8 mouse cellular contexts compared by ENCODE assay signal in genomic region chr7:127027885-127028284, GRCm38 (mm10). TPM values are rescaled to one million over a fixed set of nuclear protein-coding genes. Genes with fewer than 3 reads are reported as not detected.
A peak's percentile ranks its signal among the peaks of the same experiment; 100 is the strongest.
DNase-seq lines count a peak whose midpoint lies in the region; ATAC-seq lines count a peak whose summit lies in the region.

No protein-coding gene starts in this region.

- no peaks in the 10 kb centered on the region for H3K27me3 ChIP-seq in kidney, embryonic 16.5 days (ENCODE audit: insufficient read depth, low read length)
- no peaks in the 10 kb centered on the region for H3K27me3 ChIP-seq in hindbrain, embryonic 14.5 days (ENCODE audit: control insufficient read depth, insufficient read depth, low read length)
- no peaks in the 10 kb centered on the region for H3K27me3 ChIP-seq in midbrain, embryonic 16.5 days (ENCODE audit: control insufficient read depth, insufficient read depth, low read depth, low read length)

- H3K4me1 ChIP-seq in kidney, embryonic 16.5 days (ENCODE audit: insufficient read depth, low read length): peaks cover 30% of the 10 kb centered on the region
- H3K4me1 ChIP-seq in brown adipose tissue, adult 24 weeks (ENCODE audit: control insufficient read depth, insufficient read depth, insufficient read length, low read length): peaks cover 5% of the 10 kb centered on the region
- H3K4me1 ChIP-seq in hindbrain, embryonic 14.5 days (replicated peaks; ENCODE audit: control insufficient read depth, insufficient read depth, low read length): peaks cover 28% of the 10 kb centered on the region
- peaks cover 30% of the 10 kb centered on the region for H3K4me1 ChIP-seq in midbrain, embryonic 16.5 days (ENCODE audit: control insufficient read depth, insufficient read depth, low read length)

- H3K9ac ChIP-seq in kidney, embryonic 16.5 days (replicated peaks; ENCODE audit: low read length): peak overlapping the region; percentile 97
- peak overlapping the region; percentile 63 for H3K9ac ChIP-seq in hindbrain, embryonic 14.5 days
- peak overlapping the region; percentile 75 for H3K9ac ChIP-seq in midbrain, embryonic 16.5 days (ENCODE audit: low read depth, low read length)

- DNase-seq in kidney, adult 8-10 months: no peak
- no peak for DNase-seq in hindbrain, embryonic 14.5 days (ENCODE audit: low spot score)
- DNase-seq in ovary, postnatal 10 days (ENCODE audit: low spot score): no peak
- DNase-seq in spleen, postnatal 14 days (ENCODE audit: low spot score in 2 of 2): no peak
- no peak for DNase-seq in layer of hippocampus, postnatal 25 days (ENCODE audit: extremely low spot score in 1 of 2, low spot score in 1 of 2)

- ATAC-seq in kidney, embryonic 16.5 days (ENCODE audit: low FRiP score, low TSS enrichment): no peak; the same call in 1 of the 2 replicates
- peak; percentile 3; the same call in 1 of the 2 replicates for ATAC-seq in hindbrain, embryonic 14.5 days (ENCODE audit: low FRiP score)
- ATAC-seq in midbrain, embryonic 16.5 days: peak; percentile 18

- H3K9me3 ChIP-seq in kidney, embryonic 16.5 days (ENCODE audit: low read length): no peaks in the 10 kb centered on the region
- no peaks in the 10 kb centered on the region for H3K9me3 ChIP-seq in hindbrain, embryonic 14.5 days (ENCODE audit: control insufficient read depth, low read length)
- H3K9me3 ChIP-seq in midbrain, embryonic 16.5 days (replicated peaks; ENCODE audit: control insufficient read depth, low read length, poor library complexity, severe bottlenecking): no peaks in the 10 kb centered on the region

- H3K36me3 ChIP-seq in kidney, embryonic 16.5 days (ENCODE audit: insufficient read depth, low read length): peaks cover 58% of the 10 kb centered on the region
- H3K36me3 ChIP-seq in hindbrain, embryonic 14.5 days (replicated peaks; ENCODE audit: control insufficient read depth, insufficient read depth): peaks cover 29% of the 10 kb centered on the region
- H3K36me3 ChIP-seq in midbrain, embryonic 16.5 days (ENCODE audit: control insufficient read depth, insufficient read depth, low read length): peaks cover 7% of the 10 kb centered on the region

- H3K4me3 ChIP-seq in kidney, embryonic 16.5 days (ENCODE audit: low read length): peak overlapping the region; percentile 95
- H3K4me3 ChIP-seq in brown adipose tissue, adult 24 weeks (ENCODE audit: insufficient read depth, low read depth, low read length): peak overlapping the region; percentile 74
- H3K4me3 ChIP-seq in hindbrain, embryonic 14.5 days (replicated peaks; ENCODE audit: low read length): peak overlapping the region; percentile 92
- peak overlapping the region; percentile 91 for H3K4me3 ChIP-seq in midbrain, embryonic 16.5 days (ENCODE audit: low read depth, low read length)

- peak overlapping the region; percentile 99 for H3K27ac ChIP-seq in kidney, embryonic 16.5 days (ENCODE audit: low read length)
- peak overlapping the region; percentile 76 for H3K27ac ChIP-seq in brown adipose tissue, adult 24 weeks (replicated peaks; ENCODE audit: low read depth, low read length)
- peak overlapping the region; percentile 100 for H3K27ac ChIP-seq in hindbrain, embryonic 14.5 days
- peak overlapping the region; percentile 100 for H3K27ac ChIP-seq in midbrain, embryonic 16.5 days (ENCODE audit: low read length)

- 58% methylated on average over 8 of the region's 8 CpGs for WGBS in kidney, embryonic 16.5 days
- WGBS in hindbrain, embryonic 14.5 days: 58% methylated on average over 8 of the region's 8 CpGs
- WGBS in midbrain, embryonic 16.5 days: 55% methylated on average over 8 of the region's 8 CpGs

- peak overlapping the region; percentile 87 for H3K4me2 ChIP-seq in kidney, embryonic 16.5 days (replicated peaks; ENCODE audit: low read depth, low read length)
- peak overlapping the region; percentile 90 for H3K4me2 ChIP-seq in hindbrain, embryonic 14.5 days (replicated peaks)
- peak overlapping the region; percentile 91 for H3K4me2 ChIP-seq in midbrain, embryonic 16.5 days (ENCODE audit: low read length)

RNA-seq across cellular contexts. Expression of gene Maz, which starts 1.0 kb away (rescaled TPM):
- polyA plus RNA-seq in kidney, embryonic 16.5 days (2015; fragmentation: Nextera tagmentation; extraction: Ambion mirVana): 47.9 and 48.1 TPM in 2 replicates
- polyA plus RNA-seq in brown adipose tissue, adult 24 weeks (2012; ENCODE audit: insufficient read depth, insufficient read length, missing spikeins): 23.3 and 33.6 TPM in 2 replicates
- 68.6 and 73.1 TPM in 2 replicates for polyA plus RNA-seq in hindbrain, embryonic 14.5 days (2014; fragmentation: Nextera tagmentation; extraction: Ambion mirVana)
- 46.7 and 51.5 TPM in 2 replicates for polyA plus RNA-seq in midbrain, embryonic 16.5 days (2015; fragmentation: Nextera tagmentation; extraction: Ambion mirVana)
- 100 to 1,000 TPM; 272 to 282 TPM for total RNA-seq in layer of hippocampus, postnatal 25 days (2021)

RNA-seq across cellular contexts. Expression of gene Prrt2, which starts 6.9 kb away (rescaled TPM):
- 5.4 and 6.0 TPM in 2 replicates for polyA plus RNA-seq in kidney, embryonic 16.5 days (2015; fragmentation: Nextera tagmentation; extraction: Ambion mirVana)
- polyA plus RNA-seq in brown adipose tissue, adult 24 weeks (2012; ENCODE audit: insufficient read depth, insufficient read length, missing spikeins): 0.55 and 0.58 TPM in 2 replicates
- 46.7 and 57.0 TPM in 2 replicates for polyA plus RNA-seq in hindbrain, embryonic 14.5 days (2014; fragmentation: Nextera tagmentation; extraction: Ambion mirVana)
- 40.9 and 63.3 TPM in 2 replicates for polyA plus RNA-seq in midbrain, embryonic 16.5 days (2015; fragmentation: Nextera tagmentation; extraction: Ambion mirVana)
- 100 to 1,000 TPM; 226 to 235 TPM for total RNA-seq in layer of hippocampus, postnatal 25 days (2021)

RNA-seq across cellular contexts. Expression of gene Gm42742, which starts 7.0 kb away (rescaled TPM):
- polyA plus RNA-seq in kidney, embryonic 16.5 days (2015; fragmentation: Nextera tagmentation; extraction: Ambion mirVana): 34.7 and 51.6 TPM in 2 replicates
- 12.4 TPM in 1 of 2 replicates, not detected in the other for polyA plus RNA-seq in brown adipose tissue, adult 24 weeks (2012; ENCODE audit: insufficient read depth, insufficient read length, missing spikeins)
- polyA plus RNA-seq in hindbrain, embryonic 14.5 days (2014; fragmentation: Nextera tagmentation; extraction: Ambion mirVana): 51.9 and 52.3 TPM in 2 replicates
- polyA plus RNA-seq in midbrain, embryonic 16.5 days (2015; fragmentation: Nextera tagmentation; extraction: Ambion mirVana): 30.9 and 61.5 TPM in 2 replicates
- 10 to 100 TPM; 51.0 to 57.8 TPM for total RNA-seq in layer of hippocampus, postnatal 25 days (2021)

RNA-seq across cellular contexts. Expression of gene Pagr1a, which starts 10.7 kb away (rescaled TPM):
- polyA plus RNA-seq in kidney, embryonic 16.5 days (2015; fragmentation: Nextera tagmentation; extraction: Ambion mirVana): 61.3 and 88.7 TPM in 2 replicates
- 5.9 and 26.0 TPM in 2 replicates for polyA plus RNA-seq in brown adipose tissue, adult 24 weeks (2012; ENCODE audit: insufficient read depth, insufficient read length, missing spikeins)
- 31.5 and 38.6 TPM in 2 replicates for polyA plus RNA-seq in hindbrain, embryonic 14.5 days (2014; fragmentation: Nextera tagmentation; extraction: Ambion mirVana)
- 33.8 and 62.5 TPM in 2 replicates for polyA plus RNA-seq in midbrain, embryonic 16.5 days (2015; fragmentation: Nextera tagmentation; extraction: Ambion mirVana)
- 10 to 100 TPM; 20.5 to 27.7 TPM for total RNA-seq in layer of hippocampus, postnatal 25 days (2021)

RNA-seq across cellular contexts. Expression of gene Pagr1b, which starts 11.6 kb away (rescaled TPM):
- 1.2 TPM in 1 of 2 replicates, not detected in the other for polyA plus RNA-seq in kidney, embryonic 16.5 days (2015; fragmentation: Nextera tagmentation; extraction: Ambion mirVana)
- 14.1 TPM in 1 of 2 replicates, not detected in the other for polyA plus RNA-seq in brown adipose tissue, adult 24 weeks (2012; ENCODE audit: insufficient read depth, insufficient read length, missing spikeins)
- 0.70 TPM in 1 of 2 replicates, not detected in the other for polyA plus RNA-seq in hindbrain, embryonic 14.5 days (2014; fragmentation: Nextera tagmentation; extraction: Ambion mirVana)
- 0.50 TPM in 1 of 2 replicates, not detected in the other for polyA plus RNA-seq in midbrain, embryonic 16.5 days (2015; fragmentation: Nextera tagmentation; extraction: Ambion mirVana)
- not detected for total RNA-seq in layer of hippocampus, postnatal 25 days (2021)
